Mouse (Mus musculus): Measurements from ENCODE around the gene Vhl. TPM values are rescaled to one million over a fixed set of nuclear protein-coding genes. Genes with fewer than 3 reads are reported as not detected.
"Not testable (repeated sequence)": the region's sequence is repeated elsewhere in the genome, so short reads cannot be mapped to it uniquely, and the experiment has no call there.

Vhl gene
- polyA plus RNA-seq, 1 experiment from 2014 or later = 48.7 TPM

DNA sequence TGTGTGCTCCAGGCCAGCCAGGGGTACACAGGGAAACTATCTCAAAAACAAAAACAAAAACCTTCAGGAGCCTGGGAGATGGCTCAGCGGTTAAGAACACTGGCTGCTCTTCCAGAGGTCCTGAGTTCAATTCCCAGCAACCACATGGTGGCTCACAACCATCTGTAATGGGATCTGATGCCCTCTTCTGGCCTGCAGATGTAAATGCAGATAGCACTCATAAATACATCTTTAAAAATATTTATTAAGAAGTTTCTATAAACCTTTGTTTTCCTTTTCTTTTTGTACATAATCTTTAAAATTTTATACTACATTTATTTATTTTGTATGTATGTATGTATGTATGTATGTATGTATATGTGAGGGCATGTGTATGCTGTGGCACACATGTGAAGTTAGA is 48.3 kb downstream of the Vhl start:
- not testable (repeated sequence) for H3K9me3 ChIP-seq (ENCODE audit: control insufficient read depth, low read length); H3K4me2 ChIP-seq (ENCODE audit: low read depth, low read length); H3K4me3 ChIP-seq (ENCODE audit: low read depth, low read length); H3K27me3 ChIP-seq (replicated peaks; ENCODE audit: control insufficient read depth, insufficient read depth, low read length); H3K27ac ChIP-seq (replicated peaks; ENCODE audit: low read depth, low read length); DNase-seq (ENCODE audit: low spot score); ATAC-seq (ENCODE audit: low read depth); H3K36me3 ChIP-seq (ENCODE audit: control insufficient read depth, insufficient read depth, low read length); H3K4me1 ChIP-seq (ENCODE audit: control insufficient read depth, insufficient read depth, low read length); H3K9ac ChIP-seq (ENCODE audit: low read depth, low read length)
- WGBS = 89% methylated on average over 1 of the region's 1 CpGs

DNA sequence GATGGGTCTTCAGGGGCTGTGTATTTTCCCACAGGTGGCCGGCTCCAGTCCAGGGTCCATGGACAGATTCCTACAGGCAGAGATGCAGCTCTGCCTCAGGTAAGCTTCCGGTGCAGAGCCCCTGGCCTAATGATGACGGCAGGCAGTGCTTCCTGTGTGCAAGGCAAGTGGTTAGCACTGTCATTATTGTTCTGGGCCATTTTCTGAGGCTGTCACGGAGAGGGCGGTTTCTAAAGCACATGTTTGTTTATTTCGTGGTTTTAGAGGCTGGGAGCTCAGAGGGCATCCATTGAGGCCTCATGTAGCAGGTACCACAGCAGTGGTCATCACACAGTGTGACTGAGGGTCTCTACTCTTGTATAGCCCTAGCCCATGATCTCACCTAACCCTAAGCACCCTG is 49.2 kb downstream of the Vhl start:
- Histone ChIP-seq H3K9me3 (ENCODE audit: control insufficient read depth, low read length) (0 out of 2 replicates have a peak, but pooled peaks cover 4% of the 10 kb centered on the region), H3K27ac (replicated peaks; ENCODE audit: low read depth, low read length) (no peak overlapping the region), H3K36me3 (ENCODE audit: control insufficient read depth, insufficient read depth, low read length) (no peaks in the 10 kb centered on the region), H3K4me3 (ENCODE audit: low read depth, low read length) (no peak overlapping the region), H3K4me2 (ENCODE audit: low read depth, low read length) (no peak overlapping the region), H3K9ac (ENCODE audit: low read depth, low read length) (no peak overlapping the region), H3K27me3 (replicated peaks; ENCODE audit: control insufficient read depth, insufficient read depth, low read length) (no peaks in the 10 kb centered on the region), H3K4me1 (ENCODE audit: control insufficient read depth, insufficient read depth, low read length) (peaks cover 6% of the 10 kb centered on the region; the same call in 1 of the 2 replicates)
- DNase-seq (ENCODE audit: low spot score) (no peak), ATAC-seq (ENCODE audit: low read depth) (no peak)
- 72% methylated on average over 5 of the region's 6 CpGs for WGBS

DNA sequence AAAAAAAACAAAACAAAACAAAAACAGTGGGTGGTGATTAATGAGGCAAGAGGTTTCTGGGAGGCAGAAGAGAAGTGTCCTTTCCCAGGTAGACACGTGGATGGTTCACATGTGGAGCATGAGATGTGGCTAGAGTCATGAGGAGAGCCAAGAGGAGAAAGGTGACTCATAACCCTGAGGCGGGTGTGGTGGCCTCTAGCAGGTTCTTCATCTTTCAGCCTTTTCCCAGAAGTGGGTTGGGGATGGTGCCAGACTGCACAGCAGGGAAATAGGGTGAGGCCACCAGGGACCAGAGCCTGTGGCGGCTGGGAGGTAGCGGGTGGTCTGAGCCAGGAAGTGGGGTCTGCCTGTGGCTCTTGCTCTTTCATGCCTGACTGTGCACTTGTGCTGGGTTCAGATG is 51.5 kb downstream of the Vhl start:
- Histone ChIP-seq H3K4me2 (ENCODE audit: low read depth, low read length) (no peak overlapping the region), H3K36me3 (ENCODE audit: control insufficient read depth, insufficient read depth, low read length) (no peaks in the 10 kb centered on the region), H3K27me3 (replicated peaks; ENCODE audit: control insufficient read depth, insufficient read depth, low read length) (no peaks in the 10 kb centered on the region), H3K4me1 (ENCODE audit: control insufficient read depth, insufficient read depth, low read length) (no peaks in the 10 kb centered on the region), H3K27ac (replicated peaks; ENCODE audit: low read depth, low read length) (no peak overlapping the region), H3K9me3 (ENCODE audit: control insufficient read depth, low read length) (0 out of 2 replicates have a peak, but pooled peaks cover 4% of the 10 kb centered on the region), H3K9ac (ENCODE audit: low read depth, low read length) (no peak overlapping the region), H3K4me3 (ENCODE audit: low read depth, low read length) (no peak overlapping the region)
- no peak for ATAC-seq (ENCODE audit: low read depth)
- WGBS = 75% methylated on average over 4 of the region's 4 CpGs
- DNase-seq (ENCODE audit: low spot score) = no peak

DNA sequence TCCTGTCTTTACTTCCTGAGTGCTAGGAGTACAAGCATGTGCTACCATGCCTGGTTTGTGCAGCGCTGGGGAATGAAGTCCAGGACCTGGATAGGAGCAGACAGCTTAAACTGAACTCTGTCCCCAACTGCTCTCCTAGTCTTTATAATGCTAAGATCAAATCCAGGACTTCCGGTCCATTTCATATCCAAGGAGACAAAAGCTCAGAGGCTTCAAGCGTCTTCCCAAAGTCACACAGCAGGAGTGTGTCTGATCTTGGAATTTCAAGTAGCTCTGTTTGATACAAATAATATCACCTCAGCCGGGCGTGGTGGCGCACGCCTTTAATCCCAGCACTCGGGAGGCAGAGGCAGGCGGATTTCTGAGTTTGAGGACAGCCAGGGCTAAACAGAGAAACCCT is 52.2 kb downstream of the Vhl start:
- ATAC-seq (ENCODE audit: low read depth) (no peak), DNase-seq (ENCODE audit: low spot score) (no peak)
- Histone ChIP-seq H3K4me2 (ENCODE audit: low read depth, low read length) (no peak overlapping the region), H3K4me1 (ENCODE audit: control insufficient read depth, insufficient read depth, low read length) (no peaks in the 10 kb centered on the region), H3K27me3 (replicated peaks; ENCODE audit: control insufficient read depth, insufficient read depth, low read length) (no peaks in the 10 kb centered on the region), H3K9me3 (ENCODE audit: control insufficient read depth, low read length) (0 out of 2 replicates have a peak, but pooled peaks cover 4% of the 10 kb centered on the region), H3K36me3 (ENCODE audit: control insufficient read depth, insufficient read depth, low read length) (no peaks in the 10 kb centered on the region), H3K9ac (ENCODE audit: low read depth, low read length) (no peak overlapping the region), H3K4me3 (ENCODE audit: low read depth, low read length) (no peak overlapping the region), H3K27ac (replicated peaks; ENCODE audit: low read depth, low read length) (no peak overlapping the region)
- WGBS = 93% methylated on average over 9 of the region's 9 CpGs

DNA sequence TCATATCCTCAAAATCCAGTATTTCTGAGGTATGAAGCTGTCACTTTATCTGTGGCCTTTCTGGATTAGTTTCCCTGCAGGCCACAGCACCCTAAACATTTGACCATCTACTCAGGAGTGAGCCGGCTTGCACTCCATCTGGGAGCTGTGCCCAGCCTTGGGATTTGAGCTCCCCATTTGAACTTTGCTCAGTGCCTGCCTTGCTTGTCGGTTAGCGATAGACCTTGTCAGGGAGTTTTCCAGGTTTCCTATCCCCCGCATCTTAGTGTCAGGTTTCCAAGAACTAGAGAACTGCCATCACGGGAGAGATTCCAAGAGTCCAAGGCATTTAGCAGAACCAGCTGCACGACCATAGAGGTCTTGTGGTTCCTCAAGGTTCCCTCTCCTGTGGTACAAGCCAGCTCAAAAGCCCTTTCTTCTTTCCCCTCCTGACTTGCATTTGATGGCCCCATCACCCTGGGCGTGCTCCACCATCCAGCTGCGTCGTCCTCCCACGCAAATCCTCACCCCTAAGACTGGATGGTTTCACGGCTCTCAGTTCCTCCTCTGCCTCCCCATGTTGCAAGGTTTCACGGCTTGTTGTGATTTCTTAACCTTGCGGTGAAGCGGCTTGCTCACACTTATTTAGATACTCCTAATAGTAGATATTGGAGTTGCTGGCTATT is 53.4 kb downstream of the Vhl start:
- Histone ChIP-seq H3K9ac (ENCODE audit: low read depth, low read length) (no peak overlapping the region), H3K4me3 (ENCODE audit: low read depth, low read length) (no peak overlapping the region), H3K9me3 (ENCODE audit: control insufficient read depth, low read length) (no peaks in the 10 kb centered on the region), H3K27ac (replicated peaks; ENCODE audit: low read depth, low read length) (no peak overlapping the region), H3K27me3 (replicated peaks; ENCODE audit: control insufficient read depth, insufficient read depth, low read length) (no peaks in the 10 kb centered on the region), H3K4me1 (ENCODE audit: control insufficient read depth, insufficient read depth, low read length) (no peaks in the 10 kb centered on the region), H3K36me3 (ENCODE audit: control insufficient read depth, insufficient read depth, low read length) (no peaks in the 10 kb centered on the region), H3K4me2 (ENCODE audit: low read depth, low read length) (no peak overlapping the region)
- ATAC-seq (ENCODE audit: low read depth) (no peak), DNase-seq (ENCODE audit: low spot score) (no peak)
- WGBS = 57% methylated on average over 14 of the region's 14 CpGs

DNA sequence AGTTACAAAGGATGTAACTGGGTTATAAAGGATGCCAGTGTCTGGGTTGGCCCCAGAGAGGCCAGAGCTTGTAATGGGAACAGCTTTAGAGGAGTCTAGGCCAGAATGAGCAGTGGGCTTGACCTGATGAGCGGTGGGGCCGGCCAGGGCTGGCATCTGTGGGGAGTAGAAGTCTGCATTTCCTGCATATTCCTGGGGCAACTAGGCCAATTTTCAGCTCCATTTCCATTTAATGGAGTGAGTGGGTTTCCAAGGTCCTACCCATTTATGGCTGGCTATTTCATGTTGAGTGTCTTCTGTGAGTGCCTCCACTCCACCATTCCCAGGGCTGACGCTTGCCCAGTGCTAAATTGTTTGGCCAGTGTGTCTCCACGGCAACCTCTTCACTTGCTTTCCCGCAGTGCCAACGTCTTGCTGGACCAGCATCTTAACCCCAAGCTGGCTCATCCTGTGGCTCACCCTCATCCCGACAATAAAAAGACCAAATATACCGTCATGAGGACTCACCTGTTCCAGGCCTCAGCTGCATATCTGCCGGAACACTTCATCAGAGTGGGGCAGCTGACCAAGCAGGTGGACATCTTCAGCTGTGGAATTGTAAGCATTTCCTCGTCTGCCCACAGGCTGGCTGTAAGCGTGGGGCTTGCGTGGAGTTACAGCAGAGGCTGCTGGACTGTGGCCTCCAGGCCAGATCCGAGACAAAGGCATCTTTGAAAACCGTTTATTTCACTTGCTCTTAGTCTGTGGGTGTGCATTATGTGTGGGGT is 54.7 kb downstream of the Vhl start:
- Histone ChIP-seq H3K27ac (replicated peaks; ENCODE audit: low read depth, low read length) (no peak overlapping the region), H3K4me2 (ENCODE audit: low read depth, low read length) (no peak overlapping the region), H3K27me3 (replicated peaks; ENCODE audit: control insufficient read depth, insufficient read depth, low read length) (no peaks in the 10 kb centered on the region), H3K36me3 (ENCODE audit: control insufficient read depth, insufficient read depth, low read length) (no peaks in the 10 kb centered on the region), H3K9ac (ENCODE audit: low read depth, low read length) (no peak overlapping the region), H3K4me1 (ENCODE audit: control insufficient read depth, insufficient read depth, low read length) (no peaks in the 10 kb centered on the region), H3K4me3 (ENCODE audit: low read depth, low read length) (no peak overlapping the region), H3K9me3 (ENCODE audit: control insufficient read depth, low read length) (no peaks in the 10 kb centered on the region)
- no peak for DNase-seq (ENCODE audit: low spot score)
- no peak for ATAC-seq (ENCODE audit: low read depth)
- 73% methylated on average over 14 of the region's 14 CpGs for WGBS

DNA sequence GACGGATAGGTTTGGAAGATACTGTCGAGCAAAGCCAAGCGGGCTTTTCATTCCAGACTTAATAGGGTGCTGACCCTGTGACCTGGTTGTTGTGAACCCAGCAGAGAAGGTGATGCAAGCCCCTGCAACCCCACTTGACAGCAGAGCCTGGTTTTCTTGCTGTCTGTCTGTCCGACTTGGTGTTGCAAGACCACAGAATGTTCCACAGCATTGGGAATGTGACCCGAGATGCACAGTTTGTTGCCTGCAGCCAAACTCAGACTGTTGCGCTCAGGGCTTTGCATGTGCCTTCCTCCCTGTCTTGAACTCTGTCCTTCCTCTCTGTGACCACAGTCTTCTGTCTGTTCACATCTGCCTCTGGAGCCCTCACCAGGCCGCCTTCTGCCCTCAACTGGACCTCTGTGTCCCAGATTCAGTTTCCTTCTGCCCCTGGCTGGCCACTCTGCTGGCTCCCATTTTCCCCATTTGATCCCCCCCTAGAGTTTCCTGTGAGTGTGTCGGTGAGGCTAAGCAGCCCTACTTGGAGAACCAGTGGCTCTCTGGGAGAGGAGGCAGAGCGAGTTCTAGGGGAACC is 56.3 kb downstream of the Vhl start:
- ATAC-seq (ENCODE audit: low read depth) (no peak), DNase-seq (ENCODE audit: low spot score) (no peak)
- Histone ChIP-seq H3K27me3 (replicated peaks; ENCODE audit: control insufficient read depth, insufficient read depth, low read length) (no peaks in the 10 kb centered on the region), H3K9me3 (ENCODE audit: control insufficient read depth, low read length) (no peaks in the 10 kb centered on the region), H3K4me1 (ENCODE audit: control insufficient read depth, insufficient read depth, low read length) (no peaks in the 10 kb centered on the region), H3K4me2 (ENCODE audit: low read depth, low read length) (no peak overlapping the region), H3K4me3 (ENCODE audit: low read depth, low read length) (no peak overlapping the region), H3K36me3 (ENCODE audit: control insufficient read depth, insufficient read depth, low read length) (no peaks in the 10 kb centered on the region), H3K27ac (replicated peaks; ENCODE audit: low read depth, low read length) (no peak overlapping the region), H3K9ac (ENCODE audit: low read depth, low read length) (no peak overlapping the region)
- WGBS = 69% methylated on average over 9 of the region's 9 CpGs

All from embryonic facial prominence, embryonic 14.5 days (tissue).